Mouse (Mus musculus) megakaryocyte-erythroid progenitor cell, adult 5-6 weeks (primary cell): ENCODE data around the gene Epb41l5. TPM values are rescaled to one million over a fixed set of nuclear protein-coding genes. Genes with fewer than 3 reads are reported as not detected.

Source experiments
- ATAC-seq: replicated peaks from 2 replicates; pipeline ENCODE4 v1.8.0; 2016; ENCODE audit warnings: mild to moderate bottlenecking, inconsistent platforms; ENCODE audit not compliant: severe bottlenecking, poor library complexity, low FRiP score, low TSS enrichment
- total RNA-seq, 2 experiments: library from RNA; stranded (forward) in 1 of 2; stranded (reverse) in 1 of 2; fragments of 200-1000, 215-1000 nt in 1 of 2; fragments of >200 nt in 1 of 2; fragmentation: Nextera tagmentation in 1 of 2; gene quantifications; 2 replicates each; pipeline ENCODE4 v1.2.3; 2014 to 2017

The Epb41l5 gene
- 10.0 and 12.1 TPM in 2 replicates for total RNA-seq (2014; fragmentation: Nextera tagmentation)
- total RNA-seq (2017), result 4.9 and 5.5 TPM in 2 replicates

- ATAC-seq, result peak; percentile 90
These were observed at the start of gene Epb41l5 for GRCm38 (mm10) chr1:119648205-119649111. Gene Epb41l5 (minus strand): TSS chr1:119649000.

DNA sequence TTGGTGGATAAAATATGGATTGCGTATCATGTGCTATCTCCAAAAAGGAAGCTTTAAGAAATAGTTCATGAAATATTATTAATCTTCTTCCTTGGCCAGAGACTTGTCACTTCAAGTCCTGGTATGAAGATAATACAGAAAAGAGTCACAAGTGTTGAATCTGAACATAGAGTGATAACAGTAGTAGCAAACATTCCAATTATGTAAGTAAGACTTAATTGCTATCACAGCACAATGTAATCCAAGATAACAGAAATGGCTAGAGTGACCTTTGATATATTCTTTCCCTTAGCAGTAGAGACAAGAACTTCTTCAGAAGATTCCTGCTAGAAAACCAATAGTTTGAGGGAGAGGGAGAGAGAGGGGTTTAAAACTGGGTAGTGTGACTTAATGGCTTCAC is 48.1 kb upstream of the Epb41l5 start:
- ATAC-seq, result peak; percentile 65; the same call in 1 of the 2 replicates

DNA sequence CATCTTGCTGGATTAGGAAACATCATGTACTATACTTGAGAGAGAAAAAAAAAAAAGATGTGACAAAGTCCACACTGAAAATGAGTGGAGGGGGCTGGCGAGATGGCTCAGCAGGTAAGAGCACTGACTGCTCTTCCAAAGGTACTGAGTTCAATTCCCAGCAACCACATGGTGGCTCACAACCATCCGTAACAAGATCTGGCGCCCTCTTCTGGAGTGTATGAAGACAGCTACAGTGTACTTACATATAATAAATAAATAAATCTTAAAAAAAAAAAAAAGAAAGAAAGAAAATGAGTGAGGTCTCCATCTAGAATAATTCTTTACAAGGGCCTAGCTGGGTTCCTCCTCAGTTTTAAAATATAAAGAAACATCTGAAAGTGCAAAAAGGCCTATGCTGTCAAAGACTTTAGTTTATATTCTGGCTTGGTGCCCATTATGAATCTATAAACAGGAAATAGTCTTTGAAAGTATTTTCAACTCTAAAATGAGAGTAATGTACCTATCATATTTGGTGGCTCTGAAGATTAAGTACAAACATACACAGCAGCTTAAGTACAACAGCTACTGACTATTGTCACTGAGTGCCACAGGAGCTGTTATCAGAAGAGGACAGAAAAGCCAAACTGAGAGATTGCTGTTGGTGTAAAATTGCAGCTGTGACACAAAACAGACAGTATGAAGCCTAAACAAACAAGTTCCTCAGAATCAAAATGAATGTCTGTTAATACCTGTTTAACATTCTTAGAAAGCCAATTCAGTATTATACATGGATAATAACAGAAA is 37.2 kb upstream of the Epb41l5 start:
- ATAC-seq, result peak; percentile 100

DNA sequence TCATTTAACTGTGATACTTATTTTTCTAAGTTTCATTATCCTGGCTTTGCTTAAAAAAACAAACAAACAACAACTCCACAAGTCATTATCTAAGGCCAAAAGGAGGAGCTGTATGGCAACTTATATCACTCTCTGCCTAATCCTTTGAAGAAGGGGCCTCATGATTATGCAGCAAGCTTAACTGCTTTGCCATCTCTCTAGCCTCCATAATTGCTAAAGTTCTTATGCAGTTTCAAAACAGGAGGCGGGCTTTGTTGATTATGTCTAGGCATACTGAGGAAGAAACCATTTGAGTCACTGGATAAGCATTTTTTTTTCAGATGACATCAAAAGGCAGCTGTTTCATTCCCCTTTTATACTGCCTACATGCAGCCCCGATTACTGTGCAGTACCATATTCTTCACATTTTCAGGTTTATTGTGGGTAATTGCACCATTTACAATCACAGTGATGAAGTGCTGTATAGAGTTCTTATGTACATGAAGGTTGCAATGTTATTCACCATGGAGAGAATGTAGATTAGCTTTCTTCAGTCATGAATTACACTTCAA is 32.9 kb upstream of the Epb41l5 start:
- ATAC-seq, result no peak

GRCm38 (mm10) chr1:119674984-119675383 is 26.2 kb upstream of the Epb41l5 start:
- ATAC-seq, result peak; percentile 93

DNA sequence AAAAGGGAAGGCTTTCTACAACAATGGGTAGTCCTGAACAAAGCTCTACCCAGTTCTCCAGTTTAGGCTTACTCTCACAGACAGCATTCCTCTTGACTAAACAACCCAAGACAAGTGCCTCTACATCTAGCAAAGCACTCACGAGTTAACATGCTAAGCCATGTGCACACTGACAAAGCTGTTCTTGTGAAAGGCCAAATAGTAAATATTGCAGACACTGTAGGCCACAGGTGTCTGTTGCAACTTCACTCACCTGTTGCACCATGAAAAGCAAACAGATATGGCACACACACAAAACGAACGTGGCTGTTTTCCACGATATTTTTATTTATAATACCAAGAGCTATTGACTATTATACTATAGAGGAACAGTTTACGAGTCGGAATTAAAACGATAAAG is 18.1 kb upstream of the Epb41l5 start:
- no peak for ATAC-seq

GRCm38 (mm10) chr1:119654307-119654706 is 5.5 kb upstream of the Epb41l5 start:
- peak; percentile 81 for ATAC-seq

- no peak for ATAC-seq
These were observed 1.6 kb upstream of the Epb41l5 start for GRCm38 (mm10) chr1:119650386-119650785.

GRCm38 (mm10) chr1:119649627-119650026 is 827 bp upstream of the Epb41l5 start:
- ATAC-seq, result no peak

GRCm38 (mm10) chr1:119646356-119646755 is 2.4 kb downstream of the Epb41l5 start:
- ATAC-seq, result no peak

DNA sequence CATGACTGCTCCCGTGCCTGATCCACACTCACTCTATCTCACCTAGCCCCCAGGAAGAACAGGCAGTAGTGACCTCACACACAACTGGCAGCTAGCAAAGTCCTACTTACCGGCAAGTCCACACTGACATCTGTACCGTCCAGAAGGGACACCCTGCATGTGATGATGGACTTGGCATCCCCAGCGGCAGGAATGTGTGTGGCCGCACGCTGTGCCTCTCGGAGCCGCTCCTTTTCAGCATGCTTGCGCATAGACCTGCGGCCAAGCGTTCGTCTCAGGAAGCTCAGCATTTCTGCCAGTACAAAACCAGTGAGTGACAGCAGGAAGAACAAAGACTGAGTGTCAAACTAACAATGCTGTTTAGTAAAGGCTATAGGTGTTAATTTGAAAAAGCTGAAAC is 6.4 kb downstream of the Epb41l5 start:
- peak; percentile 55; the same call in 1 of the 2 replicates for ATAC-seq

DNA sequence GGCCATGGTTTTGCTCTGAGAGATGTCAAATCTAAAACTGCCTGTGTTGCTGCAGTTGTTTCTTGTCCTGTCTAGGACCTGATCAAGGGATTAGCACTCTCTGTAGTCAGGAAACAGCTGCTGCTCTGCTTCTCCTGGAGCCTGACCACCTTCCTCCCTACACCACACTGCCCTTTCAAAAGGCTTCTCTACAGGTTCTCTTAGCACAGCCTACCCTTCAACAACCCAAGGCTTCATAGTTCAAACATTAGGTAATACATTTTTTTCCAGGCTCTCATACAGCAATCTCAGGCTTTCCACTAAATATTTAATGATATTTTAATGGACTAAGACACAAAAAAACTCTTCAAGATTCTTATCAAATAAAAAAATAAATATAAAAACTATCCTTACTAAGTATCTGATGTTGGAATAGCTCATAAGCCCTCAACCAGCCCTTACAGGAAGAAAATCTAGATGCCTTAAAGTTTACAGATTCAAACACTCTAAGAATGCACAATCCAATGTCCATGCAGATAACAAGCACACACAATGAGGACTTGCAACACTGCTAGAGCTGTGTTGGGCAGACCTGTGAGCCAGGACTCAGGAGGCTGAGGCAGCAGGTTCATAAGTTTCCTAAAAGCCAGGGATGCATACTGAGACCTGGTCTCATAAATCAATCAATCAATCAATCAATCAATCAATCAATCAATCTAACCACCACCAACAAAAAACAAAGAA is 7.5 kb downstream of the Epb41l5 start:
- ATAC-seq, result no peak

DNA sequence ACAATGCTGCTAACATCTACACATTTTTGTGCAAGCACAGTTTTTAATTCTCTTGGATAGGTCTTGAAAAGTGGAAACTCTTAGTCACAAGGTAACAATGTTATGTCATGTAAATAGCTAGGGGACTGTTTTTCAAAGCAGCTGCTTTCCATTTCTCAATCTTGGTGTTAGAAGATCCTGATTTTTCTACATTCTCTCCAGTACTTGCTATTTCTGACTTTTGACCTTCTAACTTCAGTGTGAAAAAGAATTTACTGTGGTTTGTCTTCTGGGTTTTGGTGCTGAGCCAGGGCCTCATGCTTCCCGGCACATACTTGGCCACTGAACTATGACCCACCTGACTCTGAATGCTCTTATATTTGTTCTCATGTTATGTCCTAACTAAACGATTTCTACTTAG is 8.8 kb downstream of the Epb41l5 start:
- no peak for ATAC-seq

- no peak for ATAC-seq
These were observed 11.4 kb downstream of the Epb41l5 start for GRCm38 (mm10) chr1:119637188-119638023.

GRCm38 (mm10) chr1:119634746-119635145 is 14.1 kb downstream of the Epb41l5 start:
- no peak for ATAC-seq

- ATAC-seq, result no peak; the same call in 1 of the 2 replicates
These were observed 18.4 kb downstream of the Epb41l5 start for GRCm38 (mm10) chr1:119630428-119630827.

- no peak for ATAC-seq
These were observed 22.0 kb downstream of the Epb41l5 start for GRCm38 (mm10) chr1:119626837-119627236.

GRCm38 (mm10) chr1:119624444-119624843 is 24.4 kb downstream of the Epb41l5 start:
- ATAC-seq, result no peak

- no peak for ATAC-seq
These were observed 43.4 kb downstream of the Epb41l5 start for GRCm38 (mm10) chr1:119605396-119605795.
